Mouse (Mus musculus) forebrain, postnatal 0 days (tissue): ENCODE results near the gene Dcakd. TPM values are rescaled to one million over a fixed set of nuclear protein-coding genes. Genes with fewer than 3 reads are reported as not detected.

Experiments
- ATAC-seq: fragments of 200-750 bp; cut with Nextera tagmentation; 2 replicates; pipeline ENCODE4 v1.8.0; 2017; ENCODE audit warnings: mild to moderate bottlenecking, moderate library complexity
- DNase-seq: peaks from one replicate; pipeline ENCODE4 v3.0.0-alpha.2; 2015
- H3K27ac ChIP-seq: fragments of 300-500 bp; sonication (generic); 2 replicates; pipeline ENCODE4 v1.5.1; 2014; ENCODE audit warnings: low read depth, mild to moderate bottlenecking, antibody characterized with exemption, low read length, moderate library complexity, mixed read lengths
- H3K27me3 ChIP-seq: fragments of 300-500 bp; sonication (generic); 2 replicates; pipeline ENCODE4 v1.6.1; 2014; ENCODE audit warnings: mild to moderate bottlenecking, low read length, mixed read lengths; ENCODE audit not compliant: insufficient read depth
- H3K36me3 ChIP-seq: fragments of 300-500 bp; sonication (generic); 2 replicates; pipeline ENCODE4 v1.6.1; 2014; ENCODE audit warnings: mild to moderate bottlenecking, moderate library complexity; ENCODE audit not compliant: insufficient read depth
- H3K4me1 ChIP-seq: fragments of 300-500 bp; sonication (generic); 2 replicates; pipeline ENCODE4 v1.6.1; 2014; ENCODE audit warnings: antibody characterized with exemption; ENCODE audit not compliant: insufficient read depth
- H3K4me2 ChIP-seq: fragments of 300-500 bp; sonication (generic); 2 replicates; pipeline ENCODE4 v1.6.1; 2014; ENCODE audit warnings: low read depth, mild to moderate bottlenecking, moderate library complexity
- H3K4me3 ChIP-seq: fragments of 300-500 bp; sonication (generic); 2 replicates; pipeline ENCODE4 v1.5.1; 2014; ENCODE audit warnings: low read depth, low read length, mixed read lengths
- H3K9ac ChIP-seq: fragments of 300-500 bp; sonication (generic); 2 replicates; pipeline ENCODE4 v1.6.1; 2014; ENCODE audit warnings: mild to moderate bottlenecking
- H3K9me3 ChIP-seq: fragments of 300-500 bp; sonication (generic); 2 replicates; pipeline ENCODE4 v1.6.1; 2016; ENCODE audit warnings: low read length
- CTCF ChIP-seq: sonication (generic); IDR thresholded peaks from 2 replicates; pipeline ENCODE4 v1.5.1; 2016; ENCODE audit warnings: antibody characterized with exemption, control low read depth, low read depth
- WGBS: fragments of 180-500 bp; shearing (Covaris S2); extraction: QIAGEN DNeasy Blood & Tissue Kit; methylation state at CpG from one replicate; pipeline ENCODE4 v1.1.7; 2014; 5-methylcytosine and 5-hydroxymethylcytosine counted together
- polyA plus RNA-seq: library from polyadenylated mRNA; unstranded; fragments of >200 nt; fragmentation: Nextera tagmentation; extraction: Ambion mirVana; gene quantifications from 2 replicates; pipeline ENCODE4 v1.2.1, GENCODE M21; 2015
- total RNA-seq: library from RNA; depleted of rRNA; stranded (reverse); fragments of >200 nt; gene quantifications from 2 replicates; pipeline ENCODE4 v1.2.3, GENCODE M21; 2014; rRNA removed

Gene Dcakd
- total RNA-seq (136 and 148 TPM in 2 replicates), polyA plus RNA-seq (173 and 191 TPM in 2 replicates)

DNA sequence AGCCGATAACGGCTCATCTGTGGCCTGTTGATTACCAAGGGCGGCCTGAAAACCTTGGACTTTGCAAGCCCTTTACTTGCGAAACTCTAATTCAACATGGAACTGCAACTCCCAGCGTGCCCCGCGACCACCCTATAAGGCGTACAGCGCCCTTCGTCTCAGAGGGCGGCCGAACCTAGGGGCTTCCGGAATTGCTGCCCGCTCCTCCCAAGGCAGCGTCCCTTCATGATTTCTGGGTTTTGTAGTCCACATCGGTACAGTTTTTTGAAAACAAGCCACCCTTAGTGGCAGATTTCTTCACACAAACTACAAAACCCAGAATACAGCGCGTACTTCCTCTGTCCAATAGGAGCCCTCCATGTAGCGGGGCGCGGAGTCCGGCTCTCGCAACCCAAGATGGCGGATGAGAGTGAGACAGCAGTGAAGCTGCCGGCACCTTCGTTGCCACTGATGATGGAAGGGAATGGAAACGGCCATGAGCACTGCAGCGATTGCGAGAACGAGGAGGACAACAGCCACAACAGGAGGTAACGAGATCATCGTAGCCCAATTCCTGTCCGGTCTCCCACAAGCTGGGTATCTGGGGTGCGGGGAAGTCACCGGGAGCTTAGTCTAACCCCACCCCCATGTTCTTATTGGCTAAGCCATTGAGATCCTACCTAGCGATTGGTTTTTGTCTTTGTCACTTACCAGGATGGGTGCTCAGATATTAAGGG lies at the start of gene Dcakd, which contains the start of gene Nmt1:
TSS of gene Dcakd (minus strand) at position 158 of the 716 bp plus-strand sequence.
TSS of gene Nmt1 (plus strand) at position 15 of the 716 bp plus-strand sequence.
- H3K4me1 ChIP-seq, result peaks cover 16% of the 10 kb centered on the region
- H3K9me3 ChIP-seq, result no peaks in the 10 kb centered on the region
- no peaks in the 10 kb centered on the region for H3K27me3 ChIP-seq
- ATAC-seq (peak; percentile 98), DNase-seq (peak; percentile 99)
- peak within 1 kb of the TSS; percentile 60 for H3K9ac ChIP-seq
- peak within 1 kb of the TSS; percentile 51 for H3K4me3 ChIP-seq
- WGBS, result under 1% methylated on average over 36 of the region's 36 CpGs
- H3K27ac ChIP-seq, result peak within 1 kb of the TSS; percentile 76
- no peak for TF ChIP-seq CTCF
- peak within 1 kb of the TSS; percentile 71 for H3K4me2 ChIP-seq
- no peaks in the 10 kb centered on the region for H3K36me3 ChIP-seq

DNA sequence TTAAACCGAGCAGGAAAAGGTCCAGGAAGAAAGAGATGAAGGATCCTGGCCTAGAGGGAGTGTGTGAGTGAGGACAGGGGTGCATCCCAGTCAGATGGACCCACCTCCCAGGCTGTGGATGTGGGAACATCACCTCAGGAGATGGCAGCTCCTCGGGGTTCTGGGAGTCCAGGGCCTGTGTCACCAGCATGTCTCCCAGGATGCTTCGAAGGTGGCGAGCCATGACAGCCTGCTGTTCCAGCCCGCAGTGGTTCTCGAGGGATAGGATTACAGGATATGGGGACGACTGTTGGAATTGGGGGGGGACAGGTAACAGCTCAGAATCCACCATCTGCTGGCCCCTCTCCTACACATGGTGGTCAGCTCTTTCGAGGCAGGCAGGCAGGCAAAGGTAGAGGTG lies 48.4 kb upstream of the Dcakd start:
- peaks cover 6% of the 10 kb centered on the region; the same call in 1 of the 2 replicates for H3K27me3 ChIP-seq
- DNase-seq, result no peak
- 85% methylated on average over 8 of the region's 8 CpGs for WGBS
- no peak for ATAC-seq
- no peak overlapping the region for H3K9ac ChIP-seq
- no peak overlapping the region for H3K4me2 ChIP-seq
- H3K9me3 ChIP-seq, result no peaks in the 10 kb centered on the region
- H3K27ac ChIP-seq, result no peak overlapping the region
- no peaks in the 10 kb centered on the region for H3K36me3 ChIP-seq
- TF ChIP-seq CTCF, result no peak
- H3K4me3 ChIP-seq, result no peak overlapping the region
- H3K4me1 ChIP-seq, result no peaks in the 10 kb centered on the region

DNA sequence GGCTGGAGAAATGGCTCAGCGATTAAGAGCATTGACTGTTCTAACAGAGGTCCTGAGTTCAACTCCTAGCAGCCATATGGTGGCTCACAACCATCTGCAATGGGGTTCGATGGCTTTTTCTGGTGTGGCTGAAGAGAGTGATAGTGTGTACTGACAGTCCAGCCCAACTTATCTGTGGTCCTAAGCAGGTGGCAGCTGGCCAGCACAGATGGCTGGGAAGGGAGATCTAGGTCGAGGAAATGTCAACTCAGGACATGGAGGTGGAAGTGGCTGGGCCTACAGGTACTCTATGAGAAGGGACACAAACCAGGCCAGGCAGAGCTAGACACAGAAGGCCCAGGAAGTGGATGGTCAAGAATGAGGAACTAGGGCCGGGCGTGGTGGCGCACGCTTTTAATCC lies 47.9 kb upstream of the Dcakd start:
- DNase-seq, result no peak
- Histone ChIP-seq H3K4me2 (no peak overlapping the region), H3K4me1 (no peaks in the 10 kb centered on the region), H3K27me3 (peaks cover under 1% of the 10 kb centered on the region; the same call in 1 of the 2 replicates), H3K9me3 (no peaks in the 10 kb centered on the region), H3K9ac (no peak overlapping the region), H3K36me3 (no peaks in the 10 kb centered on the region), H3K4me3 (no peak overlapping the region), H3K27ac (no peak overlapping the region)
- 90% methylated on average over 7 of the region's 7 CpGs for WGBS
- no peak for TF ChIP-seq CTCF
- ATAC-seq, result no peak

DNA sequence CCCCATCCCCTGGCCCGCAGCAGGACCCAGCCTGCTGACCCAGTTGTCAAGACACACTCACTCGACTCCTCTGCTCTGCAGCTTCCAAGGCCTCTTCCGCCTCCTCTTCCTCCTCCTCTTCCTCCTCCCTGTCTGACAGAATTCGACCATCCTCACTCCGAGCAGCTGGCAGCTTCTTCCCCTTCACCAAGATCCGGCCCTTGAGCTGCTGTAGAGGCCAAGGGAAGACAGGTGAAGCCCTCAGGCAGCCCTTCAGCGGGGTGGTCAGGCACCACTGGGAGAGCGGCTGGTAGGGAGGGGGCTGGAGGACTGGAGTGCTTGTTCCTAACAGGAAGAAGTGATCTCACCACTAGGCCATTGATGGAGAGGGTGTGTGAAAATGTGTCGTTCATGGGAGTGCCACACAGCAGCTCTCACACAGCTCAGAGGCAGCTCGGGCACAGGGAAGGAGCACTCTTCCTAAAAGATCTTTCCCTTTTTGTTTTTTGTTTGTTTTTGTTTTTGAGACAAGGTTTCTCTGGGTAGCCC lies 46.7 kb upstream of the Dcakd start:
- Histone ChIP-seq H3K27me3 (no peaks in the 10 kb centered on the region), H3K9me3 (no peaks in the 10 kb centered on the region), H3K4me2 (no peak overlapping the region), H3K27ac (no peak overlapping the region), H3K4me1 (no peaks in the 10 kb centered on the region), H3K36me3 (peaks cover 2% of the 10 kb centered on the region; the same call in 1 of the 2 replicates), H3K9ac (no peak overlapping the region), H3K4me3 (no peak overlapping the region)
- DNase-seq (no peak), ATAC-seq (no peak)
- TF ChIP-seq CTCF, result no peak
- 26% methylated on average over 10 of the region's 10 CpGs for WGBS

DNA sequence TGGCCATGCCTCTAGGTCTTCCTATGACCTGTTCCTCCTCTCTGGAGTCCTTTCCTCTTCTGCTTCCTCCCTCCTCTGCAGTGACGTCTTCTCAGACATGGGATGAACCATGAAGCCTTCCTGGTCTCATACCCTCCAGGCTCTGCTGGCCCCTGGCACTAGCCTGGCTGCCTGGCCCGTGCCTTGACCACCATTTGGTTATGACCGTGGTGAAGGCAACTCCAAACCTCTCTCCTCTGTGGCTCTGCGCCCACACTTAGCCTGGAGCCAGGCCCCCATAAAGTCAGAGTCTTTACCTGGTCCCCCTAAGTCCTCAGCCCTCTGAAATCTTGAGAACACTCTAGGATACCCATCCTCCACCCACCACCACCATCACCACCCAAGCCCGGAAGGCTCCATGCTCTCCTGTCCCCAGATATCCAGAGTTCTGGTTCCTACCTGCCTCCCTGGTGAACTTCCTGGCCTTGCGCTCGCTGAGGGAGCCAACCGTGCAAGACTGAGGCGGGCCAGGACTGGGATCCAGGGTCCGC lies 46.1 kb upstream of the Dcakd start:
- ATAC-seq, result no peak
- H3K27ac ChIP-seq, result no peak overlapping the region
- no peaks in the 10 kb centered on the region for H3K4me1 ChIP-seq
- no peak for DNase-seq
- H3K36me3 ChIP-seq, result peaks cover 6% of the 10 kb centered on the region; the same call in 1 of the 2 replicates
- 59% methylated on average over 10 of the region's 10 CpGs for WGBS
- TF ChIP-seq CTCF, result no peak
- no peak overlapping the region for H3K4me2 ChIP-seq
- H3K9ac ChIP-seq, result no peak overlapping the region
- no peaks in the 10 kb centered on the region for H3K27me3 ChIP-seq
- H3K4me3 ChIP-seq, result no peak overlapping the region
- H3K9me3 ChIP-seq, result no peaks in the 10 kb centered on the region

DNA sequence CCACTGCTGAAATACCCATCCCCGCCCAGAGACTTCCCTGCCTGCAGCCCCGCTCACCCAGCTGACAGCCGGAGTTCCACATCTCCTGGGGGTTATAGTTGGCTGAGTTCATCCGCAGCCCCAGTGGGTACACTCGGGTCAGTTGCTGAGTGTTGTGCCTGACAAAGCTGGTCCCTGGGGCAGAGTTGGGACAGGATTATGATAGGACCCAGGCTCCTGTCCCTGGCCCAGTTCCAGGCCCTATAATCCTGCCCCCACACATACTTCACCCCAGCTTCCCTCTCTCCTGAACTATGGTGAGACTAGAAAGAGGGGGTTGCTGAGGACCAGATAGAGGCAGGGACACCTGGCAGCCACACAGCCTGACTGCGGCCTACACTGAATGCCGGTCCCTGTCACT lies 45.5 kb upstream of the Dcakd start:
- no peak for TF ChIP-seq CTCF
- no peak for DNase-seq

DNA sequence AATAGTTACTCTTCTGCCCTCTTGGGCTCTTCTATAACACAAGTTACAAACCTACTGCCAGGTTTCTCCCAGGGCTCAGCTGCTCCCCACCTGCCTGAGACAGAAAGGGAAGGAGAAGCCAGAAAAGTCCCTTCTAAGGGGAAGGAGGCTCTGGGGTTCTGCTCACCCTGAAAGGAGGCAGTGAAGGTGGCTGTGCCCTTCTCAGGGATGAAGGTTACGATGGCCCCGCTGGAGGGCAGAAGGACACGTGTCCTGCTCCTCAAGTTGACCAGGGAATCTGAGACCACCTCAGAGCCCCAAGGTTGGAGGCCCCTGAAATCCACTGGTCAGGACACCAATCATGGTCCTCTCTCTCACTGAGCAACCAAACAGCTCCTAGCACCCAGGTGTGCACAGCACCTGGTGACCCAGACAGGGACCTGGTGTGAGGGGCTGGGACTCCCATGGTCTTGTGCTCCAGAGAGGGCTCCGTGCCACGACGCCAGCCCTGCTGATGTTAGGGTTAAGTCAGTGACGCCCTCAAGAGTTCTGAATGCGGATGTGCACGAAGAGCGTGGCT lies 42.3 kb upstream of the Dcakd start:
- Histone ChIP-seq H3K9ac (no peak overlapping the region), H3K27ac (no peak overlapping the region), H3K4me3 (no peak overlapping the region), H3K4me2 (no peak overlapping the region), H3K4me1 (no peaks in the 10 kb centered on the region), H3K36me3 (peaks cover 43% of the 10 kb centered on the region), H3K9me3 (no peaks in the 10 kb centered on the region), H3K27me3 (no peaks in the 10 kb centered on the region)
- no peak for TF ChIP-seq CTCF
- WGBS, result 95% methylated on average over 10 of the region's 10 CpGs
- ATAC-seq (no peak), DNase-seq (no peak)

More for the DNA sequence above, 45.5 kb upstream of the Dcakd start:
- H3K27ac ChIP-seq, result no peak overlapping the region
- H3K9me3 ChIP-seq, result no peaks in the 10 kb centered on the region
- no peaks in the 10 kb centered on the region for H3K4me1 ChIP-seq
- peaks cover 11% of the 10 kb centered on the region; the same call in 1 of the 2 replicates for H3K36me3 ChIP-seq
- H3K9ac ChIP-seq, result no peak overlapping the region
- WGBS, result 85% methylated on average over 7 of the region's 7 CpGs
- no peak overlapping the region for H3K4me3 ChIP-seq
- no peak overlapping the region for H3K4me2 ChIP-seq
- no peaks in the 10 kb centered on the region for H3K27me3 ChIP-seq
- no peak for ATAC-seq
